Mouse (Mus musculus) inflammation-experienced regulatory T-cells, adult 6 months (primary cell): ENCODE measurements around the gene Brwd1. TPM values are rescaled to one million over a fixed set of nuclear protein-coding genes. Genes with fewer than 3 reads are reported as not detected.
"Not testable (repeated sequence)": the region's sequence is repeated elsewhere in the genome, so short reads cannot be mapped to it uniquely, and the experiment has no call there.

ENCODE experiments used
- ATAC-seq: one replicate; pipeline ENCODE4 v1.8.0; 2017
- polyA plus RNA-seq, 3 experiments: library from polyadenylated mRNA; unstranded; fragments of 100-300 nt; shearing (Covaris generic); gene quantifications; one replicate each; pipeline ENCODE4 v1.2.1; 2017

Gene Brwd1
- polyA plus RNA-seq, 3 experiments from 2014 or later: 26.9 to 55.5 (median 47.3) TPM

DNA sequence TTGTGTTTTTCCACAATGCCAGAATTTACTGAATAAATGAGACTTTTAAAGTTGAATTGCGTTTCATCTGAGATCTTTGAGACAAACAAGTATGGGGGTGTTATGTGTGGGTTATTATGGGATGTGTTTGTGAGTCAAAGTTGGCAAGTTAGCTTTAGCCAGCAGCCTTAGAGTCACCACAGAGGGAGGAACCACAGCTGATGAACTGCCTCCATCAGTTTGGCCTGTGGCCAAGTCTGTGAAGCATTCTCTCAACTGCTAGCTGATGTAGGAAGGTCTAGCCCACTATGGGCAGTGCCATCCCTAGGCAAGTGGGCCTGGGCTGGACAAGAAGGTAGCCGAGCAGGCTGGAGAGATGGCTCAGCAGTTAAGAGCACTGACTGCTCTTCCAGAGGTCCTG, 111.5 kb downstream of the Brwd1 start:
- no peak for ATAC-seq

DNA sequence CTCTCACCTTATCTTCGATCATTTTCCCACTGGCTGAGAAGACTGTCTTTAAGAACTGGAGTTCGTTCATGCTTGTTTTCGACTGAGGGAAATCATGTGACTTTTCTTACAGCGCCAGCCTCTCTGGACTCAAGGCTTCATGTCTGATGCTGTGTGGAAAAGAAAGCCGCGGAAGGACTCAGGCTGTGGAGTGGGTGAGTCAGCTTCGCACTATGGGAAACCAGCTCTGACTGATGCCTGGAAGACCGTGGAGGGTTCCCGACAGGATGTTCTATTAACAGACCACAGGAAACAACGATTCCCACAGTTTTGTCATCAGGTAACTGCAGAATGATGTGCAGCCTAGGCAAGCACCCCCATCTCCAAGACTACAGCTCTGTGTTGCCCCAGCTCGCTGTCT, 114.9 kb downstream of the Brwd1 start:
- ATAC-seq: no peak

DNA sequence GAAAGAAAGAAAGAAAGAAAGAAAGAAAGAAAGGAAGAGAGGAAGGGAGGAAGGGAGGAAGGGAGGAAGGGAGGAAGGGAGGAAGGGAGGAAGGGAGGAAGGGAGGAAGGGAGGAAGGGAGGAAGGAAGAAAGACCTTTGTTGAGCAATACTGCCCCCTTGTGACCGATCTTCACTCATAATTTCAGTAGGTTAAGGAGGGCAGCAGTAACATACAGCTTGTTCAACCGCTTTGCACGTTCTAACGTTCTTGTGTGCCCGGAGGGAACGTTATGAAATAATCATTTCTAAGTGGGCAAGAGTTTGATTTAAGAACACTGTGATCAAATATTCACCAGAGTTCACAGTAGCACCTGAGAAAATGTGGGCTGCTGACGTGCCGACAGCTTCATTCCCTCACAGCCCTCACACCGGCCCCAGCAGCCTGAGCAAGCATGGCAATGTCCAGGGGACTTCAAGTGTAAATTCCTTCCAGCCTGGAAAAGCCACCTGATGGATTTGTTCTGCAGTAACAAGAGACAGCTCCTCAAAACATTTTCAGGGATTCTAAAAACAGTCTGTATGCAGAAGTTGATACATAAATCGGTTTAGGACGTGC, 117.8 kb downstream of the Brwd1 start:
- no peak for ATAC-seq

DNA sequence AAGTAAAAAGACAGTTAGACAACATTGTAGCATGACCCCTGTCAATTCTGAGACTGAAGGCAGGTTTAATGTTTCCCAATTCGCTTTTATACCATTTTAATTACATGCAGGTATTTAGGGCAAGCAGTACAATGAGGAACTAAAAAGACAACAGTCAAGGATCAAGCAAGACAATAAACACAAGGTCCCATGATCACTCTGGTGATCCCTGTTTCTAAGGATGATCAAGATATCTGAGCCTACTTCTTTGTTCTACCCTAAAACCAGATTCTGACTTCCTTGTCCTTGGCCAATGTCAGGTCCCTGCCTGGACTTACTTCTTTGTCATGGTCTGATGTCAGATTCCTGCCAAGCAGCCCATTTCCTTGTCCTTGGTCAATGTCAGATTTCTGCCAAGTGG, 120.8 kb downstream of the Brwd1 start:
- ATAC-seq: not testable (repeated sequence)

DNA sequence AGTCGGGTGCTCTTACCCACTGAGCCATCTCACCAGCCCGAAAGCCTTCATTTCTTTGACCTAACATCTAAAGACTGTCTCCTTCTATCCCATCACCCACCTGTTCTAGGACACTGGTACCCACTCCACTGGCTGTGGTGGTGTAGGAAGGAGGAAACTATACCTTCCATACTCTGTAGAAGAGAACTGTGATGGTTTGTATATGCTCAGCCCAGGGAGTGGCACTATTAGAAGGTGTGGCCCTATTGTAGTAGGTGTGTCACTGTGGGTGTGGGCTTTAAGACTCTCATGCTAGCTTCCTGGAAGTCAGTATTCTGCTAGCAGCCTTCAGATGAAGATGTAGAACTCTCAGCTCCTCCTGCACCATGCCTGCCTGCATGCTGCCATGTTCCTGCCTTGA, 121.6 kb downstream of the Brwd1 start:
- ATAC-seq: not testable (repeated sequence)

DNA sequence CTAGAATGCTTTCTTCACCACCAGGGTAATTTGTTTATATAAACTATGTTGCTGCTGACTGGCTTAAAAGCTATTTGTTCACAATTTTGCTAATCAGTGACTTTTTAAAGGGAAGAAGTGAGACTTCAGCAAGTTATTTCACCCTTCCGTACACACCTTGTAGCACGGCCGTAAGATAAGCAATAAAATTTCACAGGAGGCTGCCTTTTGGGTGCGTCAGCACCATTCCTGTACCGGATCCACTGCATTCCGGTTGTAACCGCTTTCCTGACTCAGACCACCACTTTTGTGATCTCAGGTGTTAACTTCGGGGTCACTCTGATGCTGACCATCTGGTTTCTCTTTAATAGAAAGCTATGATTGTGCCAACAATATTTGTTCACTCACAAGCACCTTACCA, 124.2 kb downstream of the Brwd1 start:
- ATAC-seq: no peak

DNA sequence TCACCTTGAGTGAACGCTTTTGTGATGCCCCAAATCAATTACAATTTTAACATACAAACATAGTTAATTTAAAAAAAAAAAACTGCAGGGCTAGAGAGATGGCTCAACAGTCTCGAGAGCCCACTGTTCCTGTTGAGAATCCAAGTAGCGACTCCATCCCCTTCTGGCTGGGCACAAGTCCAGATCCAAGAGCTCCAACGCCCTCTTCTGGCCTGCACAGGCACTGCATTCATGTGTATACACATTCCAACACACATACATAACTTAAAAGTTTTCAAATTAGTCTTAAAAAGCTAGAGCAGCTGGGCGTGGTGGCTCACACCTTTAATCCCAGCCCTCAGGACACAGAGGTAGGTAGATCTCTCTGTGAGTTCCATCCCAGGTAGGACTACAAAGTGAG, 125.7 kb downstream of the Brwd1 start:
- no peak for ATAC-seq

DNA sequence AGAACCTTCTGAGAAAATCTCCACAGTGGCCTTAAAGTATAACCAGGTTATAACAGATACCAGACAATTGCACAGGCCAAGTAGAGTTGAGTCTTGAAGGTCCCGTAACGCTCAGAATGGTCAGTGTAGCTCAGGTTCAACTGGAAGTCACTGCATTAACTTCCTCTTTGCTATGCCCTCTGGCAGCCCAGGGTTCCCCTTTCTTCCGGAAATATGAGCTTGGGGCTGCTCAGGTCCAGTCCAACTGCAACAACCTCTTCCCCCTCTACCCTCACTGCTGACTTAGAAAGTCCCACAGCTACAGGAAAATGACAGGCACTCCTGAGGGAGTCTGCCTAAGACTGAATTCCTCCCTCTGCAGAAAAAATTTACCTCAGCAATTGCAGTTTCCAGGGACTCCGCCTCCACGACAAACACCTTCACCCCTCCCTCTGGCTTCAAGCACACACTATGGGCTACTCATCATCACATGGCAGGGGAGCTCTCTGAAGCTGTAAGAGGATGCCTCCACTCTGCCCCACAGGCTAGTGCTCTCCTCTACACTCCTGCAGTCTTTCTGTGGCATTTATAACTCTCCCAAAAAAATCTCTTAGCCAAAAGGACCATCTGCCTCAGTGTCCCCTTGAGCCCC, 126.5 kb downstream of the Brwd1 start:
- no peak for ATAC-seq

DNA sequence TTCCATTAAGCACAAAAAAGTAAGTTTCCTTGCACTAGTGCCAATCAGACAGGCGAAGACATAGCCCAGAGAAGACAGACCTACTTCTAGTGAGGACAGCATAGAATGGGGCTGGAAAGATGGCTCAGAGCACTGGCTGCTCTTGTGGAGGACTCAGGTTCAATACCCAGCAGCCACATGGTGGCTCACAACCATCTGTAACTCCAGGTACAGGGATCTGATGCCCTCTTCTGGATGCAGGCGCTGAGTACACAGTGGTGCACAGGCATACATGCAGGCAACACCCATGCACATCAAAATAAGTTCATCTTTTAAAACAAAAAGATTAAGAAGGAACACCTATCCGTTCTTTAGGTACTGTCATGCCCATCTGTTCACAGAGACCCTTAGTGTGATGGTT, 128.0 kb downstream of the Brwd1 start:
- no peak for ATAC-seq

DNA sequence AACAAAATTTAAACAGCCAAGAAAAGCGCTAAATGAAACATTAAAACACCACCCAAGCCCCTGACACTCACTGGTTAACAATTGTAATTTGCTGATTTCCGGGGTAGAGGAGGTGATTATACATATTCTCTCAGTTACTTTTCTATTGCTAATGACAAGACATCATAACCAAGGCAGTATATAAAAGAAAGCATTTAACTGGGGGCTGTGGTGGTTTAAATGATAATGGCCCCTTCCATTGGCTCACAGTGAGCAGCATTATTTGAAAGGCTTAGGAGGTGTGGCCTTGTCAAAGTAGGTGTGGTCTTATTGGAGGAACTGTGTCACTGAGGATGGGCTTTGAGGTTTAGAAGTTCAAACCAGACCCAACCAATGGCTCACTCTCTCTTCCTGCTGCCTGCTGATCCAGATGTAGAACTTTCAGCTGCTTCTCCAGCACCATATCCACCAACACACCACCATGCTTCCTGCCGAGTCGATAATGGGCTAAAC, 129.1 kb downstream of the Brwd1 start:
- no peak for ATAC-seq

DNA sequence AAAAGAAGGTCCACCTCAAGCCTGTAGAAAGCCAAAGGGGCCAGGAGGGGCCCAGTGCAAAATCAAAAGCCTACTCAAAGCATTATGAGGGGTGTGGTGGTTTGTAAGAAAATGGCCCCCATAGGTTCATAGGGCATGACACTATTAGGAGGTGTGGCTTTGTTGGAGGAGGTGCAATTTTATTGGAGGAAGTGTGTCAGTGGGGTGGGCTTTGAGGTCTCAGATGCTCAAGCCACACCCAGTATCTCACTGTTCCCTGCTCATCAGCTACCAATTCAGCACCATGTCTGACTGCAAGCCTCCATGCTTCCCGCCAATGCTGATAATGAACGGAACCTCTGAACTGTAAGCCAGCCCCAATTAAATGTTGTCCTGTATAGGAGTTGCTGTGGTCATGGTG, 130.9 kb downstream of the Brwd1 start:
- ATAC-seq: no peak

DNA sequence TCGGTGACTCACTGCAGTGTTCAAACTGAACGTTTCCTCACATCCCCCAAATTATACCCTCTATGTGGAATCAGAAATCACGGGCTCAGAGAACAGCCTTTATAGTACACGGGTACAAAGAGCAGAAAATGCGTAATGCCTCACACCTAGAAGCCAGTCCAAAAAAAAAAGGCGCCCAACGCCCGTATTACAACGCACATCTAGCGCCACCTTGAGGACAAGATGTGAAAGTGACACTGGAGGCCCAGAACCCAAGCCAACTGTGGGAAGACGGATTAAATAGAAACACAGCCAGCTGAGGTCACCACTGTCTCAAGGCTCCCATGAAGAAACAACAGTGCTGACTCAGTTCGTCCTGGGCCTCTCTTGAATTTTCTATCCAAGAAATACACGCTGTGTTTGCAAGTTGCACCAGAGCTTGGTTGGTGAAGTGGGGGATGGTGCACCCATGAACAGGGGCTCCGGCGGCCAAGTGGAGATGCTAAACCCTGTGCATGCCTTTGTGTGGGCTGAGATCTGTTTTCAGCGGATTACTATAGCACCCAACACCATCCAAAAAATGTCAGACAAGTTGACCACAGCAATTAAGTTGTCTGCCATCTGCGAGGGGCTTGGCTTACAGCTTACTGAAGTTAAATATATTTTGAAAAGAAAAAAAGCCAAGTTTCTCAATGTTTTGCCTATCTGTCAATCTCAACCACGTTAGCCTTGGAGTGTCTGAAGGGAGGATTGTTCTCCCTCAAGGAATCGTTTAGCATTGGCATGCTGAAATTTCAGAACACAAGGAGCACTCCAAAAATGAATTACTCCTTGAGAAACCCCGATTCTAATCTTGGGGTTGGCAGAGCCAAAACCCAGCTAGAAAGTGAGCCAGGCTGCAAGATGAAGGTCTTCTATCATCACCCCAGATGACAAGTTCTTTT, 136.7 kb downstream of the Brwd1 start:
- ATAC-seq: peak; percentile 73

DNA sequence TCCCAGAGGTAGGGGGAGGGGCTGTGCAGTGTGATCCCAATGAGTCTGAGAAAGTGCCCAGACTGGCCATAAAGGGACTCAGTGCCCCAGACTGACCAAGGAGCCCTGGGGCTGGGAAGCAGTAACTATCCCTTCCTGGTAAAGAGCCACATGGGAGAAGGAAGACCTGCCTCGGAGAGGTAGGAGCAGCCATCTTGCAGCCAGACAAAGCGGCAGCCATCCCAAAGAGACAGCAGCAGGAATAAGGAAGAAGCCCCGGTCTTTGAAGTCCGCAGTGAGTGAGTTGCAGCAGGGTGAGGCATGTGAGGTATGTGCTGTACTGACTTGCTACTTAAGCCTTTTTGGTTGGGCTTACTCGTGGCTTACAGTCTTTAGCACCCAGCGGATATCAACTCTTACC, 139.1 kb downstream of the Brwd1 start:
- no peak for ATAC-seq

Other genes with a start within 250 kb of the Brwd1 start
- 10 to 100 TPM; 20.2 to 27.5 (median 25.2) TPM for gene Psmg1, start 91.6 kb downstream of the Brwd1 start, polyA plus RNA-seq
- gene Hmgn1, start 45.2 kb upstream of the Brwd1 start, polyA plus RNA-seq: 10 to 100 TPM; 57.3 to 89.3 (median 57.4) TPM
- gene Wrb, start 62.9 kb upstream of the Brwd1 start, polyA plus RNA-seq: 10 to 100 TPM; 11.3 to 23.6 (median 18.2) TPM
- gene Lca5l, start 109.7 kb upstream of the Brwd1 start, polyA plus RNA-seq: not detected
- gene Sh3bgr, start 117.9 kb upstream of the Brwd1 start, polyA plus RNA-seq: not detected
- gene B3galt5, start 153.3 kb upstream of the Brwd1 start, polyA plus RNA-seq: 1 to 10 TPM in 2 of 3 experiments, under 1 TPM in 1; 0.65 to 5.3 (median 3.9) TPM